Mouse (Mus musculus) liver, embryonic 16.5 days (tissue): ENCODE data around the gene Arid1b. TPM values are rescaled to one million over a fixed set of nuclear protein-coding genes. Genes with fewer than 3 reads are reported as not detected.
"Not testable (repeated sequence)": the region's sequence is repeated elsewhere in the genome, so short reads cannot be mapped to it uniquely, and the experiment has no call there.

Source experiments
- ATAC-seq: fragments of 200-750 bp; cut with Nextera tagmentation; 2 replicates; pipeline ENCODE4 v1.8.0; 2017; ENCODE audit warnings: low read depth, mild to moderate bottlenecking, moderate number of reproducible peaks, moderate library complexity
- H3K27ac ChIP-seq: fragments of 300-500 bp; sonication (generic); 2 replicates; pipeline ENCODE4 v1.5.1; 2014; ENCODE audit warnings: mild to moderate bottlenecking, low read length
- H3K27me3 ChIP-seq: fragments of 300-500 bp; sonication (generic); 2 replicates; pipeline ENCODE4 v1.6.1; 2014; ENCODE audit warnings: low read depth, low read length, mixed read lengths; ENCODE audit not compliant: control insufficient read depth, insufficient read depth
- H3K36me3 ChIP-seq: fragments of 300-500 bp; sonication (generic); 2 replicates; pipeline ENCODE4 v1.6.1; 2014; ENCODE audit warnings: mild to moderate bottlenecking; ENCODE audit not compliant: control insufficient read depth, insufficient read depth
- H3K4me1 ChIP-seq: fragments of 300-500 bp; sonication (generic); 2 replicates; pipeline ENCODE4 v1.6.1; 2014; ENCODE audit warnings: low read depth, low read length, mixed read lengths; ENCODE audit not compliant: control insufficient read depth
- H3K4me2 ChIP-seq: fragments of 300-500 bp; sonication (generic); 2 replicates; pipeline ENCODE4 v1.6.1; 2014; ENCODE audit warnings: low read depth, low read length, mixed read lengths
- H3K4me3 ChIP-seq: fragments of 300-500 bp; sonication (generic); 2 replicates; pipeline ENCODE4 v1.5.1; 2014; ENCODE audit warnings: low read depth, mild to moderate bottlenecking, low read length
- H3K9ac ChIP-seq: fragments of 300-500 bp; sonication (generic); 2 replicates; pipeline ENCODE4 v1.6.1; 2014; ENCODE audit warnings: low read depth, low read length
- H3K9me3 ChIP-seq: fragments of 300-500 bp; sonication (generic); replicated peaks from 2 replicates; pipeline ENCODE4 v1.6.1; 2016; ENCODE audit warnings: low read length; ENCODE audit not compliant: control insufficient read depth
- WGBS: fragments of 180-500 bp; shearing (Covaris S2); extraction: QIAGEN DNeasy Blood & Tissue Kit; methylation state at CpG from one replicate; pipeline ENCODE4 v1.1.7; 2014; ENCODE audit not compliant: insufficient replicate concordance; 5-methylcytosine and 5-hydroxymethylcytosine counted together
- polyA plus RNA-seq: library from polyadenylated mRNA; unstranded; fragments of >200 nt; fragmentation: Nextera tagmentation; extraction: Ambion mirVana; gene quantifications from 2 replicates; pipeline ENCODE4 v1.2.1, GENCODE M21; 2015

Arid1b gene
- polyA plus RNA-seq, 1 experiment from 2014 or later, result 3.2 TPM

DNA sequence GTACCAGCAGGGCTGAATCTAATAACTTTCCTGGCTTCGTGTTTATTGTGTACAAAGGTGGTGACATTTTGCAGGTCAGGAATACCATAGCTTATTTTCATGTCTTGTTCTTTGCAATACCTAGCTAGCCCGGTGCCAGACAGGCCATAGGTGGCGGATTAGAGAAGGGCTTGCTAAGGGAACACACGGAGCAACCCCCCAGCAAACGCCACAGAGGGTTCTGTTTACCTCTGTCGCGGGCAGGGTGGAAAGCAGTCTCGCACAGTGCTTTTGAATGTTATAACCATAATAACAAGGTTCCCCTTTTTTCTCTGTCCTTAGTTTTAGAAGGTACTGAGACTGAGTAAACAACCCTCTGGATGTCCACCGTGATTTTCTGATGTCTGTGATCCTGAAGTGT lies 83.9 kb downstream of the Arid1b start:
- no peaks in the 10 kb centered on the region for H3K27me3 ChIP-seq
- ATAC-seq, result peak; percentile 28; the same call in 1 of the 2 replicates
- WGBS, result 48% methylated on average over 9 of the region's 9 CpGs
- H3K9me3 ChIP-seq, result no peaks in the 10 kb centered on the region
- H3K9ac ChIP-seq, result no peak overlapping the region
- no peak overlapping the region for H3K4me3 ChIP-seq
- H3K4me2 ChIP-seq, result no peak overlapping the region
- H3K27ac ChIP-seq, result peak overlapping the region; percentile 7; the same call in 1 of the 2 replicates
- no peaks in the 10 kb centered on the region for H3K36me3 ChIP-seq
- H3K4me1 ChIP-seq, result peaks cover 28% of the 10 kb centered on the region

DNA sequence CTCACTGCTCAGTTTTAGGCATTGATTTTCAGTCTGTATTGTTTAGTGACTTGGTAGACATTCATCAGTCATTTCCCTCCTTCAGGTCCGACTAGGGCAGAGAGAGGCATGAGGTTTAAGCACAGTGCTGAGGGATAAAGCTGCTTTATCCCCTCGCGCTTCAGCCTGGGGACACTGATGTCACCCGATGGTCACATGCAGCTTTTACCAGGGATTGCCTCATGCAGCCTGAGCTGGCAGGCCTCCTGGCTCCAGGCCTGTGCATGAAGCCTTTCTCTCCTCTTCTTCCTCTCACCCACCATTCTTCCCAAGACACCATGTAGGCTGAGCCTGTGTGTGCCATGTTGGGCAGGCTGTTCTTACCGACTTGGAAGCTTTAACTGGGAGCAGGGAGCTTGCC lies 84.4 kb downstream of the Arid1b start:
- no peak overlapping the region for H3K4me2 ChIP-seq
- WGBS, result 61% methylated on average over 5 of the region's 5 CpGs
- peak; percentile 37; the same call in 1 of the 2 replicates for ATAC-seq
- H3K9me3 ChIP-seq, result no peaks in the 10 kb centered on the region
- H3K27me3 ChIP-seq, result no peaks in the 10 kb centered on the region
- H3K4me3 ChIP-seq, result no peak overlapping the region
- no peak overlapping the region for H3K27ac ChIP-seq
- no peaks in the 10 kb centered on the region for H3K36me3 ChIP-seq
- H3K4me1 ChIP-seq, result peaks cover 32% of the 10 kb centered on the region
- H3K9ac ChIP-seq, result no peak overlapping the region

DNA sequence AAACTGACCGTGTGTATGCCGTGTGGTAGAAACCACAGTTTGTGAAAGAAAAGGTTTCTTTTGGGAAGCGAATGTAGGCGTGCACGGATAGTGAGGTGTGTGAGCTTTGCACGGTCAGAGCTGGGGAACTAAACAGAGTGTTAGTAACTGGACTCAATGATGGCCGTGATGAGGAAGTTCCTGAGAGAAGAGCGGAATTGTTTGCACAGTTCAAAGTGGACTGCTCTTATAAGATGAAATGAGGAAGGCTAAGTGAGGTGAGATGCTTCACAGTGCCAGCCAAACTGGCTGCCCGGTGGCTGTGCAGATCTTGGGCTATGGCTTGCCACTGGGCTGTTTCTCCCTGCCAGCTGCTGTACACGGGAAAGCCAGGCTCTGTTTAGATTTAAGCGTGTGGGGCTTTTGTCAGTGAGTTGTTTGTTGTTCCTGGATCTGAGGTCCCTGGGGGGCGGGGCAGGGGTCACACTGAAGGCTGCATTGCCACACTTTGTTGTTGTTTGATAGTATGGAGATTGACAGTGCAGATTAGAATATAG lies 86.8 kb downstream of the Arid1b start:
- no peak overlapping the region for H3K4me3 ChIP-seq
- no peaks in the 10 kb centered on the region for H3K9me3 ChIP-seq
- H3K27ac ChIP-seq, result no peak overlapping the region
- H3K36me3 ChIP-seq, result no peaks in the 10 kb centered on the region
- H3K4me2 ChIP-seq, result no peak overlapping the region
- H3K4me1 ChIP-seq, result peaks cover 36% of the 10 kb centered on the region
- no peak overlapping the region for H3K9ac ChIP-seq
- peak; percentile 20; the same call in 1 of the 2 replicates for ATAC-seq
- WGBS, result 30% methylated on average over 12 of the region's 12 CpGs
- H3K27me3 ChIP-seq, result no peaks in the 10 kb centered on the region

DNA sequence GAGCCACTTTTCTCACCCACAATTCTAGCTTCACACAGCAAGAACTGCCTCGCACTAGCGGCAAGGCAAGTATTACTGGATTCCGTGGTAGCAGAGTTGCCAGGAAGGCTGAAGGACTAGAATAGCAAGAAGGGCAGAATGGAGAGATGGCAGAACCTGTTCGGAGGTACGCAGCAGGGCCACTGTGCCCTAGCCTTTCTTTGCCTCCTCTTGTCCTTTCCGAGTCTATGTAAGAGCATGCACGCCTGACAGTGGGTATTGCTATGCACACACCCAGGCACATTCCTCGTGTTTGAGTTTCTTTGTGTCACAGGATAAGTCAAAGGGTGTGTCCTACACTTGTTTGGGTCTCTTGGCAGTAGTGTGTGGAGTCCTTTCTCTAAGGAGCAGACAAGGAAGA lies 88.1 kb downstream of the Arid1b start:
- Histone ChIP-seq H3K4me3 (no peak overlapping the region), H3K27me3 (no peaks in the 10 kb centered on the region), H3K36me3 (no peaks in the 10 kb centered on the region), H3K4me2 (no peak overlapping the region), H3K9ac (no peak overlapping the region), H3K9me3 (no peaks in the 10 kb centered on the region), H3K4me1 (peaks cover 36% of the 10 kb centered on the region), H3K27ac (no peak overlapping the region)
- WGBS, result 73% methylated on average over 8 of the region's 8 CpGs
- ATAC-seq, result no peak

DNA sequence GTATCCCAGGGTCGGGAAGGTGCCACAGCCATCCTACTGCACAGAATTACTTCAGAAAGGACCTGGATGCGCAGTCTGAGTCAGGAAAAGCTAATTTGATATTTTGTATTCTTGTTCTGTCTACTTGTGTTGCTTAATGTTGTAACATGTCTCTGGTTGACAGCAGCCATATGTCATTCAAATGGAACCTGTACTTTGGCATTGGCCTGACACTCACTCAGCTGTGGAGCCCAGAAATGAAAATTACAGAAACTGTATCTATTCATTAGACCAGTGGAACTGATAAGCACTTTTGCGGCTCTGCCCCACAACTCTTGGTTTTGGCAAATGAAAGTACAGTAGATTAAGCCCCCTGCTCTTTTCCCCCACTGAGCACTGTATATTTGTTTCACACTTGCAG lies 89.4 kb downstream of the Arid1b start:
- Histone ChIP-seq H3K4me3 (no peak overlapping the region), H3K4me2 (no peak overlapping the region), H3K4me1 (peaks cover 35% of the 10 kb centered on the region), H3K9ac (no peak overlapping the region), H3K27me3 (no peaks in the 10 kb centered on the region), H3K9me3 (no peaks in the 10 kb centered on the region), H3K36me3 (no peaks in the 10 kb centered on the region), H3K27ac (no peak overlapping the region; the same call in 1 of the 2 replicates)
- 65% methylated on average over 3 of the region's 3 CpGs for WGBS
- ATAC-seq, result no peak

DNA sequence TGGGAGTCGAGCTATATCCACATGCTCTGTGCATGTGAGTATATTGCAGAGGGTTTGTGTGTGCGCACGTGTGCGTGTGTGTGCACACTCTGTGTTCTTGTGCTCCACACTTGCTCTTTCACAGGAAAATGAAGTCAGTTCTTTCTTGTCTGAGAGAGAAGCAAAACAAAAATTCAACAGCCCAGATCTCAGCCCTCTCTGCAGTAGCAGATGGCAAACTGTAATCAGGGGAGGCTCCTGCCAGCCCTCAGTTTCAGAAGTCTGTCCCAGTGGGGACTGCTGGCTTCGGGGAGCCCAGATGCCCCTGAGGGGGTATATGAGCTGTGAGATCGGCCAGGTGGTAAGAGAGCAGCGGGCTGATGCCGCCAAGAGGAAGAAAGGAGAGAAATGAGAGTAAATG lies 90.0 kb downstream of the Arid1b start:
- Histone ChIP-seq H3K36me3 (no peaks in the 10 kb centered on the region), H3K4me2 (no peak overlapping the region), H3K4me1 (peaks cover 36% of the 10 kb centered on the region), H3K27me3 (no peaks in the 10 kb centered on the region), H3K9me3 (no peaks in the 10 kb centered on the region), H3K27ac (no peak overlapping the region; the same call in none of the 2 replicates), H3K4me3 (no peak overlapping the region), H3K9ac (no peak overlapping the region)
- 69% methylated on average over 8 of the region's 8 CpGs for WGBS
- no peak for ATAC-seq

DNA sequence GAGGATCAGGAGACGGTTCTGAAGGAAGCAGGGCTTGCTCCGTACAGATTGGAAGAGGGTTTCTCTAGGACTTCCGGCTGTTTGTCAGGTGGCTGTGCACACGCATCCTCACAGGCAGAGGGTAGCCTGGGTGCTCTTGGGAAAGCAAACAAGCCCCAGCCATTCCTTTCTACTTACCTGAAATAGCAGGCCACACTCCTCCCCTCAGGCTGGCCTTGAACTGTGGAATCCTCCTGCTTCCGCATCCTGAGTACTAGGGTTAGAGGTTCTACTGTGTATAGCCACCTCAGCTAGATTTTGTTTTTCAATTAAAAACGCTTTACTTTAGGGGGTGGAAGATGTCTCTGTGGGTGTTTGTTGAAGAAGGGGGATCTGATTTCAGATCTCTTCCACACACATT lies 90.9 kb downstream of the Arid1b start:
- Histone ChIP-seq H3K4me1 (peaks cover 37% of the 10 kb centered on the region), H3K4me2 (no peak overlapping the region), H3K36me3 (no peaks in the 10 kb centered on the region), H3K27me3 (no peaks in the 10 kb centered on the region), H3K27ac (peak overlapping the region; percentile 23; the same call in 1 of the 2 replicates), H3K4me3 (no peak overlapping the region), H3K9ac (no peak overlapping the region), H3K9me3 (no peaks in the 10 kb centered on the region)
- ATAC-seq, result peak; percentile 36
- WGBS, result 67% methylated on average over 6 of the region's 6 CpGs

DNA sequence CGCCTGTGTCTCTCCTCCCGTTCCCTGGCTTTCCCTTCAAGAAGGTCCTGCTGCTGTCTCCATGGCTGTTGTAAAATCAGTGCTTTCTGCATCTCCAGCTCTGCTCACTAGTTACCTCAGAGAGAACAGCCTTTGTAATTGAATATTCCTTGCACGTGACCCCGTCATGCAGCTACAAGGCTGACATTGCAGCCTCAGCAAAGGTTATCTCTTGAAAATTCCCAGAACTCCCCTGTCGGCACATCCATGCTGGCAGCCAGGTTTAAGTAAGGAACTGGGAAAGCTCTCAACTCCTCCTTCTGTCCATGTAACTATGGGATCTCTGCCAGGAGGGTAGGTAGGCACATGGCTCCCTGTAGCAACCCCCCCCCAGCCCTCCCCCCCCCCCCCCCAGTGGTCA lies 91.8 kb downstream of the Arid1b start:
- Histone ChIP-seq H3K9me3 (no peaks in the 10 kb centered on the region), H3K4me2 (no peak overlapping the region), H3K27me3 (no peaks in the 10 kb centered on the region), H3K27ac (no peak overlapping the region), H3K4me3 (no peak overlapping the region), H3K9ac (no peak overlapping the region), H3K36me3 (no peaks in the 10 kb centered on the region), H3K4me1 (peaks cover 32% of the 10 kb centered on the region)
- WGBS, result 63% methylated on average over 5 of the region's 5 CpGs
- ATAC-seq, result no peak

DNA sequence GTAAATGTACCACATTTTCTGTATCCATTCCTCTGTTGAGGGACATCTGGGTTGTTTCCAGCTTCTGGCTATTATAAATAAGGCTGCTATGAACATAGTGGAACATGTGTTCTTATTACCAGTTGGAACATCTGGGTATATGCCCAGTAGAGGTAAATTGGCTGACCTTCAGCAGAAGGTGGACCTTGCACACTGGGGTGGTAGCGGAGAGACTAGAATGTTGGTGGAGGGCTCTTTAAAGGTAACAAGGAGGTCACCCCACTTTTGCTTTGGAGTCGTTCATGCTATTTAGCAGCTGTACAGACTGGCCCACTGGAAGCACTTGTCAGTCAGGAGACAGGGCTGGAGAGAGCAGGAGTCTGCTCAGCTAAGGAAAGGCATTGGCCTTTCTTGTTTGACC lies 94.1 kb downstream of the Arid1b start:
- peaks cover 47% of the 10 kb centered on the region for H3K4me1 ChIP-seq
- 54% methylated on average over 2 of the region's 2 CpGs for WGBS
- not testable (repeated sequence) for H3K27ac ChIP-seq, H3K4me3 ChIP-seq, H3K36me3 ChIP-seq, H3K9ac ChIP-seq, ATAC-seq, H3K9me3 ChIP-seq, H3K4me2 ChIP-seq, H3K27me3 ChIP-seq
